Mouse (Mus musculus): ENCODE measurements around the gene Scamp5. TPM values are rescaled to one million over a fixed set of nuclear protein-coding genes. Genes with fewer than 3 reads are reported as not detected.

Gene Scamp5
- 42.4 and 48.7 TPM in 2 replicates for polyA plus RNA-seq (2015; fragmentation: Nextera tagmentation; extraction: Ambion mirVana)

DNA sequence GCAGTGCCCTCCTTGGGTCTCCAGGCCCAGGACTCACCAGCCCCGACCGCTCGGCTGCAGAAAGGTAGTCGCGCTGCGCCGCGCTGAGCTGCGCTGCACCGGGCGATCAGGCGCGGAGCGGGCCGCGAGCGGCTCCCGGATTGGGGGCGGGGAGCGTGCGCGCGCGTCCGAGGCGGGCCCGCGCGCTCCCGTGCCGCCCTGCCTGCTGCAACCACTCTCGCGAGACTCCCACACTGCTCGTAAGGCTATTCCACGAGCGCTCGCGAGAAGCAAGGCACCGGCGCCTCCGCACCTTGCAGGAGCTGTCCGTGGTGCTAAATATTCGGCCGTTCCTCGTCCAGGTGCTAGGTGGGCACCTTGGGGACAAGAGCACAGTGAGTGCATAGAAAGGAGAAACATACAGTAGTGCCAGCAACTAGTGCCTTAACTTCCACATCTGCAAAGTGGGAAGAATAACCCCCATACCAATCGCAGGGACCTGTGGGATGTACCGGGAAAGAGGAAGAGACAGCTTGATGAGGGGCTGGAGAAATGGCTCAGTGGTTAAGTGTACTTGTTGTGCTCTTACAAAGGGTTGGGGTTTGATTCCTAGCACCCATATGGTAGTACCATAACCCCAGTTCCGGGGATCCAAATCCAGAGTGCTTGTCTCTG, at the start of gene Scamp5:
Scamp5 (minus strand) TSS at position 165 of the 654 bp plus-strand sequence.
- peak; percentile 91 for ATAC-seq (ENCODE audit: low FRiP score, low TSS enrichment)
- peak within 1 kb of the TSS; percentile 77 for H3K9ac ChIP-seq (ENCODE audit: low read length)
- peak within 1 kb of the TSS; percentile 83 for H3K27ac ChIP-seq (replicated peaks)
- H3K9me3 ChIP-seq (ENCODE audit: control insufficient read depth, low read length), result no peaks in the 10 kb centered on the region
- WGBS, result 2% methylated on average over 48 of the region's 48 CpGs
- H3K27me3 ChIP-seq (ENCODE audit: control insufficient read depth, insufficient read depth, low read length), result no peaks in the 10 kb centered on the region
- H3K4me3 ChIP-seq (ENCODE audit: low read depth, low read length), result peak within 1 kb of the TSS; percentile 72
- H3K36me3 ChIP-seq (ENCODE audit: control insufficient read depth, insufficient read depth, low read length), result no peaks in the 10 kb centered on the region
- TF ChIP-seq CTCF (IDR thresholded peaks at IDR 0.05; ENCODE audit: low read depth), result 0 out of 2 replicates have a peak, but pooled peaks have one; percentile 1
- TF ChIP-seq EP300 (optimal IDR thresholded peaks at IDR 0.05), result peak; percentile 99
- peak within 1 kb of the TSS; percentile 84 for H3K4me2 ChIP-seq (replicated peaks; ENCODE audit: low read depth)
- peak; percentile 96 for DNase-seq (ENCODE audit: low spot score)
- H3K4me1 ChIP-seq (replicated peaks; ENCODE audit: control insufficient read depth, insufficient read depth), result no peaks in the 10 kb centered on the region

DNA sequence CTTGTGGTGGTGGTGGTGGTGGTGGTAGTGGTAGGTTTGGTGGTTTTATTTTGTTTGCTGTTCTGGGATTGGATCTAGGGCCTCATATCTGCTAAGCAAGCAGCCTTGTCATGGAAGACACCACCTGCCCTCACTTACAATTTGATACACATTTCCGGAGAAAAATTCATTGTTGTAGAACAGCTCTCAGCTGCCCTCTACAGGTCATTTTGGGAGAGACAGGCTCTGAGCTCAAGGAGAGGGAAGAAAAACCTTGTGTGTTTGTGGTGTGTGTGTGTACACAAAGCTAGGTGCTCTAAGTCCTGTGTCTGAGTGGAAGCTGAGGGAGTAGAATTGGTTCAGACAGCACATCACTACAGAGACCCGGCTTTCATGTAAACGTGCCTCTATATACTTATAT, 49.3 kb upstream of the Scamp5 start:
- ATAC-seq (ENCODE audit: low FRiP score, low TSS enrichment), result no peak
- Histone ChIP-seq H3K4me3 (ENCODE audit: low read depth, low read length) (no peak overlapping the region), H3K36me3 (ENCODE audit: control insufficient read depth, insufficient read depth, low read length) (no peaks in the 10 kb centered on the region), H3K4me2 (replicated peaks; ENCODE audit: low read depth) (no peak overlapping the region), H3K9me3 (ENCODE audit: control insufficient read depth, low read length) (no peaks in the 10 kb centered on the region), H3K27me3 (ENCODE audit: control insufficient read depth, insufficient read depth, low read length) (no peaks in the 10 kb centered on the region), H3K4me1 (replicated peaks; ENCODE audit: control insufficient read depth, insufficient read depth) (0 out of 2 replicates have a peak, but pooled peaks cover under 1% of the 10 kb centered on the region), H3K9ac (ENCODE audit: low read length) (no peak overlapping the region), H3K27ac (replicated peaks) (no peak overlapping the region)
- peak; percentile 80 for DNase-seq (ENCODE audit: low spot score)
- TF ChIP-seq CTCF (IDR thresholded peaks at IDR 0.05; ENCODE audit: low read depth), result peak; percentile 91
- no peak for TF ChIP-seq EP300 (optimal IDR thresholded peaks at IDR 0.05)
- 8% methylated on average over 3 of the region's 3 CpGs for WGBS

DNA sequence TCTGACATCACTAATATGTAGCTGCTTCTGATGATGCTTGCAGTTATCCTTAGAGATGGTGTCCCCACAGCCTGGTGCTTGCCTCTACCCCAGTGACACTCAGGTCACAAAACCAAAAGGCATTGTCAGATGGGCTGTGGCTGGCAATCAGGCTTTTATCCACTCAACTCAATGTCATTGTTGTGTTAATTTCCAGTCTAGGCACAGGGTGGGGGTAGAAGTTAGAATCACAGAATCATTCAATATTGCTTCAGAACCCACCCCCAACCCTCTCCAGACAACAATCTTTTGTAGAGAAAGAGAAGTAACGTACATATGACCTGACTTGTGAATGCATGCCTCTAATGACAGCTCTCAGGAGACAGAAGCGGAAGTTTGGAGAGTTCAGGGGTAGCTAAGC, 42.7 kb upstream of the Scamp5 start:
- no peak overlapping the region for H3K4me2 ChIP-seq (replicated peaks; ENCODE audit: low read depth)
- no peaks in the 10 kb centered on the region for H3K9me3 ChIP-seq (ENCODE audit: control insufficient read depth, low read length)
- TF ChIP-seq EP300 (optimal IDR thresholded peaks at IDR 0.05) (no peak), CTCF (IDR thresholded peaks at IDR 0.05; ENCODE audit: low read depth) (no peak)
- no peak overlapping the region for H3K9ac ChIP-seq (ENCODE audit: low read length)
- 82% methylated on average over 2 of the region's 2 CpGs for WGBS
- ATAC-seq (ENCODE audit: low FRiP score, low TSS enrichment) (no peak), DNase-seq (ENCODE audit: low spot score) (no peak)
- H3K4me3 ChIP-seq (ENCODE audit: low read depth, low read length), result no peak overlapping the region
- H3K27ac ChIP-seq (replicated peaks), result no peak overlapping the region
- no peaks in the 10 kb centered on the region for H3K4me1 ChIP-seq (replicated peaks; ENCODE audit: control insufficient read depth, insufficient read depth)
- H3K27me3 ChIP-seq (ENCODE audit: control insufficient read depth, insufficient read depth, low read length), result no peaks in the 10 kb centered on the region
- H3K36me3 ChIP-seq (ENCODE audit: control insufficient read depth, insufficient read depth, low read length), result no peaks in the 10 kb centered on the region

DNA sequence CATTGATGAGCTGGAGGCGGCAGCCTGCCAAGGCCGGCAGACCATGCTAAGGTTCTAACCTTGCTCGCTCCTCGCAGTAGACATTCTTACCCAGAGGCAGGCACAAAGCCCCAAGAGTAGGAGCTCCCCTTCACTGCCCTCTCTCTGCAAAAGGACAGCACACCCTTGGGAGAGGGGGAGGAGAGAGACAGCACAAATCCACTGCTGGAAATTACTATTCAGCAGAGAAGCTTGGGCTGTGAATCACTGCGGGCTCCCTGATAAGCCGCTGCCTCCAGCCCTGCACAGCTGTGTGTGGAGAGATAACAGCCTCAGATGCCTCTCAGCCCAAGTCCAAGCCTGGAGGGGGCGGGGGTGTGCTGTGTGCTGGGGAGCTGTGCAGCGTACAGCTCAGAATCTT, 37.8 kb upstream of the Scamp5 start:
- Histone ChIP-seq H3K36me3 (ENCODE audit: control insufficient read depth, insufficient read depth, low read length) (no peaks in the 10 kb centered on the region), H3K27me3 (ENCODE audit: control insufficient read depth, insufficient read depth, low read length) (peaks cover 9% of the 10 kb centered on the region), H3K4me1 (replicated peaks; ENCODE audit: control insufficient read depth, insufficient read depth) (0 out of 2 replicates have a peak, but pooled peaks cover 7% of the 10 kb centered on the region), H3K9me3 (ENCODE audit: control insufficient read depth, low read length) (no peaks in the 10 kb centered on the region), H3K27ac (replicated peaks) (no peak overlapping the region), H3K4me3 (ENCODE audit: low read depth, low read length) (no peak overlapping the region), H3K9ac (ENCODE audit: low read length) (no peak overlapping the region), H3K4me2 (replicated peaks; ENCODE audit: low read depth) (no peak overlapping the region)
- ATAC-seq (ENCODE audit: low FRiP score, low TSS enrichment) (peak; percentile 74), DNase-seq (ENCODE audit: low spot score) (peak; percentile 75)
- 8% methylated on average over 8 of the region's 8 CpGs for WGBS
- TF ChIP-seq EP300 (optimal IDR thresholded peaks at IDR 0.05), result no peak
- no peak for TF ChIP-seq CTCF (IDR thresholded peaks at IDR 0.05; ENCODE audit: low read depth)

DNA sequence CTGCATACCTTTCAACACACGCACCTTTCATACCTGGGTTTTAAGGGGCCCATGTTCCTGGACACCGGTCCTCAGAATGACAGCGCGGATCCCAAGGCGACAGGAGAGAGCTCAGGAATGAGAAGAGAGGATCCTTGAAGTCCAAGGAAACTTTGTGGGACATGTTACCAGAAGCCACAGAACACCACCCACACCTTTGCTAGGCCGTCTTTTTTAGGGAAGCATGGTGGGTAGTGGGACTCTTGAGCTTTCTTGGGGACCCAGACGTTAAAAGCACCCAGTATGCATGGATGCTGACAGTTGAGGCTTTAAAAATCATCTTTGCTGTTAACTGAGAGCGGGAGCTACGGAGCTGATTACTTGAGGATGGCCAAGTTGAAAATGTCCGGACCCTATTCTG, 37.0 kb upstream of the Scamp5 start:
- WGBS, result 60% methylated on average over 10 of the region's 10 CpGs
- H3K4me2 ChIP-seq (replicated peaks; ENCODE audit: low read depth), result no peak overlapping the region
- ATAC-seq (ENCODE audit: low FRiP score, low TSS enrichment) (no peak), DNase-seq (ENCODE audit: low spot score) (no peak)
- H3K36me3 ChIP-seq (ENCODE audit: control insufficient read depth, insufficient read depth, low read length), result no peaks in the 10 kb centered on the region
- TF ChIP-seq EP300 (optimal IDR thresholded peaks at IDR 0.05) (no peak), CTCF (IDR thresholded peaks at IDR 0.05; ENCODE audit: low read depth) (no peak)
- H3K4me3 ChIP-seq (ENCODE audit: low read depth, low read length), result no peak overlapping the region
- 0 out of 2 replicates have a peak, but pooled peaks cover 7% of the 10 kb centered on the region for H3K4me1 ChIP-seq (replicated peaks; ENCODE audit: control insufficient read depth, insufficient read depth)
- H3K27me3 ChIP-seq (ENCODE audit: control insufficient read depth, insufficient read depth, low read length), result peaks cover 9% of the 10 kb centered on the region
- no peaks in the 10 kb centered on the region for H3K9me3 ChIP-seq (ENCODE audit: control insufficient read depth, low read length)
- H3K27ac ChIP-seq (replicated peaks), result no peak overlapping the region
- H3K9ac ChIP-seq (ENCODE audit: low read length), result no peak overlapping the region

DNA sequence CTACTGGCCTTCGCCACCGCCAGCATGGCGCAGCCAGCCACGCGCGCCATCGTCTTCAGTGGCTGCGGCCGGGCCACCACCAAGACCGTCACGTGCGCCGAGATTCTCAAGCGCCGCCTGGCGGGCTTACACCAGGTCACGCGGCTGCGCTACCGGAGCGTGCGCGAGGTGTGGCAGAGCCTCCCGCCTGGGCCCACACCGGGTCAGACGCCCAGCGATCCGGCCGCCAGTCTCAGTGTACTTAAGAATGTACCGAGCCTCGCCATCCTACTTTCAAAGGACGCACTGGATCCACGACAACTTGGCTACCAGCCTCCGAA, 36.5 kb upstream of the Scamp5 start:
- WGBS, result under 1% methylated on average over 33 of the region's 34 CpGs
- Histone ChIP-seq H3K36me3 (ENCODE audit: control insufficient read depth, insufficient read depth, low read length) (no peaks in the 10 kb centered on the region), H3K9me3 (ENCODE audit: control insufficient read depth, low read length) (no peaks in the 10 kb centered on the region), H3K27ac (replicated peaks) (no peak overlapping the region), H3K4me2 (replicated peaks; ENCODE audit: low read depth) (peak overlapping the region; percentile 78), H3K4me1 (replicated peaks; ENCODE audit: control insufficient read depth, insufficient read depth) (0 out of 2 replicates have a peak, but pooled peaks cover 7% of the 10 kb centered on the region), H3K4me3 (ENCODE audit: low read depth, low read length) (peak overlapping the region; percentile 43), H3K9ac (ENCODE audit: low read length) (peak overlapping the region; percentile 43), H3K27me3 (ENCODE audit: control insufficient read depth, insufficient read depth, low read length) (peaks cover 9% of the 10 kb centered on the region)
- DNase-seq (ENCODE audit: low spot score), result peak; percentile 89
- ATAC-seq (ENCODE audit: low FRiP score, low TSS enrichment), result peak; percentile 85
- TF ChIP-seq EP300 (optimal IDR thresholded peaks at IDR 0.05) (no peak), CTCF (IDR thresholded peaks at IDR 0.05; ENCODE audit: low read depth) (peak; percentile 66)
